Mouse (Mus musculus) limb, embryonic 13.5 days (tissue): ENCODE results near the gene Tinf2. TPM values are rescaled to one million over a fixed set of nuclear protein-coding genes. Genes with fewer than 3 reads are reported as not detected.

Source experiments
- ATAC-seq: fragments of 200-750 bp; cut with Nextera tagmentation; 2 replicates; pipeline ENCODE4 v1.8.0; 2017; ENCODE audit warnings: low read depth, moderate number of reproducible peaks, moderate TSS enrichment; ENCODE audit not compliant: low FRiP score
- H3K27ac ChIP-seq: fragments of 300-500 bp; sonication (generic); 2 replicates; pipeline ENCODE4 v1.5.1; 2015; ENCODE audit warnings: inconsistent platforms, mild to moderate bottlenecking, moderate library complexity
- H3K27me3 ChIP-seq: fragments of 300-500 bp; sonication (generic); 2 replicates; pipeline ENCODE4 v1.6.1; 2015; ENCODE audit warnings: mild to moderate bottlenecking, inconsistent platforms
- H3K36me3 ChIP-seq: fragments of 300-500 bp; sonication (generic); 2 replicates; pipeline ENCODE4 v1.6.1; 2015; ENCODE audit warnings: inconsistent platforms, mild to moderate bottlenecking, moderate library complexity
- H3K4me1 ChIP-seq: fragments of 300-500 bp; sonication (generic); 2 replicates; pipeline ENCODE4 v1.6.1; 2015; ENCODE audit warnings: inconsistent platforms
- H3K4me2 ChIP-seq: fragments of 300-500 bp; sonication (generic); replicated peaks from 2 replicates; pipeline ENCODE4 v1.6.1; 2015; ENCODE audit warnings: inconsistent platforms, mild to moderate bottlenecking, moderate library complexity
- H3K4me3 ChIP-seq: fragments of 300-500 bp; sonication (generic); 2 replicates; pipeline ENCODE4 v1.5.1; 2015; ENCODE audit warnings: moderate library complexity, mild to moderate bottlenecking, inconsistent platforms
- H3K9ac ChIP-seq: fragments of 300-500 bp; sonication (generic); 2 replicates; pipeline ENCODE4 v1.6.1; 2015; ENCODE audit warnings: mild to moderate bottlenecking, inconsistent platforms
- H3K9me3 ChIP-seq: fragments of 300-500 bp; sonication (generic); 2 replicates; pipeline ENCODE4 v1.6.1; 2016; ENCODE audit warnings: inconsistent platforms
- WGBS: fragments of 180-500 bp; shearing (Covaris S2); methylation state at CpG from one replicate; pipeline ENCODE4 v1.1.7; 2015; 5-methylcytosine and 5-hydroxymethylcytosine counted together
- polyA plus RNA-seq: library from polyadenylated mRNA; unstranded; fragments of >200 nt; fragmentation: Nextera tagmentation; extraction: Ambion mirVana; gene quantifications from 2 replicates; pipeline ENCODE4 v1.2.1, GENCODE M21; 2015

Gene Tinf2
- polyA plus RNA-seq, 1 experiment from 2014 or later: 43.4 TPM

- Histone ChIP-seq H3K4me1 (peaks cover 5% of the 10 kb centered on the region), H3K9me3 (no peaks in the 10 kb centered on the region), H3K27ac (no peak within 1 kb of the TSS), H3K36me3 (peaks cover 17% of the 10 kb centered on the region), H3K9ac (no peak within 1 kb of the TSS), H3K4me3 (no peak within 1 kb of the TSS), H3K4me2 (no peak within 1 kb of the TSS), H3K27me3 (no peaks in the 10 kb centered on the region)
- 93% methylated on average over 2 of the region's 2 CpGs for WGBS
- ATAC-seq: no peak
Measured at GRCm38 (mm10) chr14:55649884-55650283, 31.7 kb downstream of the Tinf2 start, which contains the start of gene Tssk4. Tssk4 (plus strand) TSS chr14:55650184.

GRCm38 (mm10) chr14:55644261-55644888 lies 37.2 kb downstream of the Tinf2 start:
- no peak for ATAC-seq
- Histone ChIP-seq H3K36me3 (peaks cover 38% of the 10 kb centered on the region), H3K27ac (0 out of 2 replicates have a peak overlapping the region, but pooled peaks have one; percentile 6), H3K4me3 (peak overlapping the region; percentile 96), H3K27me3 (no peaks in the 10 kb centered on the region), H3K4me1 (peaks cover 29% of the 10 kb centered on the region), H3K9me3 (no peaks in the 10 kb centered on the region), H3K9ac (peak overlapping the region; percentile 94), H3K4me2 (peak overlapping the region; percentile 87)
- 32% methylated on average over 17 of the region's 17 CpGs for WGBS

GRCm38 (mm10) chr14:55643060-55643907 lies 38.3 kb downstream of the Tinf2 start, which contains the start of gene Tm9sf1:
Tm9sf1 (minus strand) TSS chr14:55643806.
- H3K9me3 ChIP-seq: no peaks in the 10 kb centered on the region
- ATAC-seq: peak; percentile 90
- H3K27me3 ChIP-seq: no peaks in the 10 kb centered on the region
- H3K4me3 ChIP-seq: peak within 1 kb of the TSS; percentile 96
- peaks cover 29% of the 10 kb centered on the region for H3K4me1 ChIP-seq
- under 1% methylated on average over 80 of the region's 89 CpGs for WGBS
- peak within 1 kb of the TSS; percentile 92 for H3K27ac ChIP-seq
- H3K9ac ChIP-seq: peak within 1 kb of the TSS; percentile 94
- H3K36me3 ChIP-seq: peaks cover 49% of the 10 kb centered on the region
- peak within 1 kb of the TSS; percentile 87 for H3K4me2 ChIP-seq

GRCm38 (mm10) chr14:55642679-55643059 lies 39.0 kb downstream of the Tinf2 start:
- peaks cover 29% of the 10 kb centered on the region for H3K4me1 ChIP-seq
- H3K9me3 ChIP-seq: no peaks in the 10 kb centered on the region
- peak overlapping the region; percentile 96 for H3K4me3 ChIP-seq
- H3K27me3 ChIP-seq: no peaks in the 10 kb centered on the region
- peak overlapping the region; percentile 87 for H3K4me2 ChIP-seq
- peaks cover 55% of the 10 kb centered on the region for H3K36me3 ChIP-seq
- 21% methylated on average over 8 of the region's 8 CpGs for WGBS
- ATAC-seq: peak; percentile 33; the same call in 1 of the 2 replicates
- H3K9ac ChIP-seq: peak overlapping the region; percentile 94
- peak overlapping the region; percentile 92 for H3K27ac ChIP-seq

GRCm38 (mm10) chr14:55641291-55641690 lies 40.3 kb downstream of the Tinf2 start:
- no peak for ATAC-seq
- no peaks in the 10 kb centered on the region for H3K9me3 ChIP-seq
- no peak overlapping the region for H3K4me3 ChIP-seq
- peak overlapping the region; percentile 1; the same call in 1 of the 2 replicates for H3K9ac ChIP-seq
- WGBS: 97% methylated on average over 13 of the region's 13 CpGs
- H3K4me2 ChIP-seq: no peak overlapping the region
- no peak overlapping the region for H3K27ac ChIP-seq
- H3K27me3 ChIP-seq: no peaks in the 10 kb centered on the region
- peaks cover 59% of the 10 kb centered on the region for H3K36me3 ChIP-seq
- peaks cover 29% of the 10 kb centered on the region for H3K4me1 ChIP-seq

GRCm38 (mm10) chr14:55640816-55641215 lies 40.8 kb downstream of the Tinf2 start:
- no peaks in the 10 kb centered on the region for H3K27me3 ChIP-seq
- 96% methylated on average over 14 of the region's 14 CpGs for WGBS
- H3K27ac ChIP-seq: no peak overlapping the region
- ATAC-seq: no peak
- peaks cover 58% of the 10 kb centered on the region for H3K36me3 ChIP-seq
- no peaks in the 10 kb centered on the region for H3K9me3 ChIP-seq
- H3K9ac ChIP-seq: 0 out of 2 replicates have a peak overlapping the region, but pooled peaks have one; percentile 21
- H3K4me1 ChIP-seq: peaks cover 33% of the 10 kb centered on the region
- H3K4me2 ChIP-seq: no peak overlapping the region
- H3K4me3 ChIP-seq: no peak overlapping the region

GRCm38 (mm10) chr14:55637795-55638194 lies 43.8 kb downstream of the Tinf2 start, which contains the start of gene Gm49378:
Gm49378 (minus strand) TSS chr14:55637895.
- H3K9ac ChIP-seq: no peak within 1 kb of the TSS
- ATAC-seq: no peak
- WGBS: 93% methylated on average over 9 of the region's 9 CpGs
- no peak within 1 kb of the TSS for H3K27ac ChIP-seq
- peaks cover 72% of the 10 kb centered on the region for H3K36me3 ChIP-seq
- no peaks in the 10 kb centered on the region for H3K9me3 ChIP-seq
- peaks cover 33% of the 10 kb centered on the region for H3K4me1 ChIP-seq
- no peak within 1 kb of the TSS for H3K4me3 ChIP-seq
- H3K4me2 ChIP-seq: no peak within 1 kb of the TSS
- H3K27me3 ChIP-seq: no peaks in the 10 kb centered on the region

GRCm38 (mm10) chr14:55635523-55636007 lies 46.1 kb downstream of the Tinf2 start, which contains the start of gene Ipo4:
Ipo4 (minus strand) TSS chr14:55635957.
- peak within 1 kb of the TSS; percentile 84 for H3K9ac ChIP-seq
- WGBS: 1% methylated on average over 33 of the region's 33 CpGs
- H3K27ac ChIP-seq: peak within 1 kb of the TSS; percentile 77
- peaks cover 17% of the 10 kb centered on the region for H3K4me1 ChIP-seq
- H3K4me3 ChIP-seq: peak within 1 kb of the TSS; percentile 76
- no peaks in the 10 kb centered on the region for H3K9me3 ChIP-seq
- peak within 1 kb of the TSS; percentile 92 for H3K4me2 ChIP-seq
- H3K36me3 ChIP-seq: peaks cover 81% of the 10 kb centered on the region
- peak; percentile 91 for ATAC-seq
- no peaks in the 10 kb centered on the region for H3K27me3 ChIP-seq

- Histone ChIP-seq H3K9me3 (no peaks in the 10 kb centered on the region), H3K4me2 (peak overlapping the region; percentile 92), H3K27me3 (no peaks in the 10 kb centered on the region), H3K36me3 (peaks cover 81% of the 10 kb centered on the region), H3K4me3 (peak overlapping the region; percentile 76), H3K27ac (peak overlapping the region; percentile 77), H3K4me1 (peaks cover 17% of the 10 kb centered on the region), H3K9ac (peak overlapping the region; percentile 84)
- ATAC-seq: peak; percentile 48
- 2% methylated on average over 23 of the region's 23 CpGs for WGBS
Measured at GRCm38 (mm10) chr14:55634874-55635522, 46.6 kb downstream of the Tinf2 start.

GRCm38 (mm10) chr14:55629312-55629711 lies 52.3 kb downstream of the Tinf2 start:
- Histone ChIP-seq H3K27me3 (no peaks in the 10 kb centered on the region), H3K27ac (no peak overlapping the region), H3K36me3 (peaks cover 99% of the 10 kb centered on the region), H3K9ac (no peak overlapping the region), H3K4me3 (no peak overlapping the region), H3K4me1 (peaks cover 5% of the 10 kb centered on the region), H3K9me3 (no peaks in the 10 kb centered on the region), H3K4me2 (no peak overlapping the region)
- no peak for ATAC-seq
- WGBS: 47% methylated on average over 5 of the region's 5 CpGs

GRCm38 (mm10) chr14:55628077-55628827 lies 53.4 kb downstream of the Tinf2 start:
- WGBS: 74% methylated on average over 27 of the region's 27 CpGs
- Histone ChIP-seq H3K4me3 (no peak overlapping the region), H3K36me3 (peaks cover 98% of the 10 kb centered on the region), H3K27me3 (no peaks in the 10 kb centered on the region), H3K4me1 (no peaks in the 10 kb centered on the region), H3K27ac (no peak overlapping the region), H3K4me2 (no peak overlapping the region), H3K9ac (no peak overlapping the region), H3K9me3 (no peaks in the 10 kb centered on the region)
- no peak for ATAC-seq
